Mouse (Mus musculus): ENCODE measurements at regions not wholly inside any gene's neighbourhood (a gene's known extent, or its start where the extent isn't known, plus 50 kb on each side); places are given as distances from the start of the nearest gene placed in this dataset.
"Not testable (repeated sequence)": the region's sequence is repeated elsewhere in the genome, so short reads cannot be mapped to it uniquely, and the experiment has no call there.

DNA sequence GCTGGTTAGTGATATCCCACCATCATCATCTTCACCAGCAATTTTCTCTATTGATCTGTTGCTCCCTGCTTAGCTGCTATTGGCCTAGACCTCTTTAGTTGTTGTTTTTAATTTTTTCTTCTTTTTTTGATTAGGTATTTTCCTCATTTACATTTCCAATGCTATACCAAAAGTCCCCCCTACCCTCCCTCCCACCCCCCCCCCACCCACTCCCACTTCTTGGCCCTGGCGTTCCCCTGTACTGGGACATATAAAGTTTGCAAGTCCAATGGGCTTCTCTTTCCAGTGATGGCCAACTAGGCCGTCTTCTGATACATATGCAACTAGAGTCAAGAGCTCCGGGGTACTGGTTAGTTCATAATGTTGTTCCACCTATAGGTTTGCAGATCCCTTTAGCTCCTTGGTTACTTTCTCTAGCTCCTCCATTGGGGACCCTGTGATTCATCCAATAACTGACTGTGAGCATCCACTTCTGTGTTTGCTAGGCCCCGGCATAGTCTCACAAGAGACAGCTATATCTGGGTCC lies 386.7 kb upstream of the Pcdh10 start:
- H3K4me1 ChIP-seq (ENCODE audit: control insufficient read depth, insufficient read depth, low read length); H3K9ac ChIP-seq (ENCODE audit: low read depth, low read length, severe bottlenecking); H3K27ac ChIP-seq (replicated peaks; ENCODE audit: low read depth, low read length); H3K36me3 ChIP-seq (ENCODE audit: control insufficient read depth, insufficient read depth, low read length); DNase-seq (ENCODE audit: low spot score); H3K9me3 ChIP-seq (ENCODE audit: control insufficient read depth, low read length); H3K4me3 ChIP-seq (replicated peaks; ENCODE audit: low read length); H3K27me3 ChIP-seq (ENCODE audit: control insufficient read depth, insufficient read depth, low read length); H3K4me2 ChIP-seq (replicated peaks; ENCODE audit: low read depth, low read length, severe bottlenecking): not testable (repeated sequence)
- ATAC-seq (ENCODE audit: low FRiP score, low read depth): peak; percentile 79
- 87% methylated on average over 3 of the region's 4 CpGs for WGBS

Data from limb, embryonic 14.5 days (tissue).